Mouse (Mus musculus) spleen, embryonic (tissue): ENCODE data around the gene B4galt2.

ENCODE experiments used
- CTCF ChIA-PET: fragments of 350-600 bp; sonication (Branson Sonifier 250); formaldehyde crosslinking; loops from one replicate; lab custom pipeline; 2022; lab: Charles Lee

The B4galt2 gene

DNA sequence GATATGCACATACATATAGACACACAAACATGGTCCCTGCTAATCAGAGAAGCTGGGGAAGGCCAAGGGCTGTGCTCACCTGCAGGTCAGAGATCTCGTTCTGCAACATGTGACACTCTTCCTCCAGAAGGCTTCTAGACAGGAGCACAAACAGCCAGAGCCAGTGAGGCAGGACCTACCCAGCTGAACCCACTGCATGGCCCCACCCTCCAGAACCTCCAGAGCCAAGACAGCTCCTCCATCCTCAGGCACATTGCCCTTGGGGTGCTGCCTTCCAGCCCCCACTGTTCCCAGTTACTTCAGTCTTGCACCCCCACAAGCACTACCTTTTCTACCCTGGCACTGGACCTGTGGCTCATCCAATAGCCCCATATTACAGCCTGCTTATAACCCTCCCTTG lies 12.8 kb downstream of the B4galt2 start:
- CTCF ChIA-PET: no interaction called here

DNA sequence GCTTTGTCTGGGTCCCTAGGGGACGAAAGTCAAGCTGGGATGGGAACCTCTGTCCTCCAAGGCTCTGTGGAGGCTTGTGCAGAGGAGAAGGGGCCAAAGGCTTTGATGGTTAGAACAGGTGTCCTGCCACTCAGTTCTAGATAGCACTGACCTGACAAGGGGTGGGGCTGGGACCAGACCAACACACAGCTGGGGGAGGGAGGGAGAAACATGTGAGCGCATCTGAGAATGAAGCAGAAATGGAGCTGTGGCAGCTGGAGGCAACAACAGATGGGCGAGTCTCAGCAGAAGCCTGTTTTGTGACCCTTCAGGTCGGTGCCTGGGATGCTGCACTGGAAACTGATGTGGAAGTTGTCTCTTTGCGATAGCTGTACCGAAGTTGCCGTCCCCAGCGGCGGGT lies 14.0 kb downstream of the B4galt2 start:
- CTCF ChIA-PET: interaction anchor here (0.6 kb wide), 1 partner anchor 57 kb away, joined by 3 read pairs; no protein-coding TSS in a partner anchor

- CTCF ChIA-PET: no interaction called here
Measured at GRCm38 (mm10) chr4:117867823-117868222, 15.5 kb downstream of the B4galt2 start.

- CTCF ChIA-PET: interaction anchor here (0.5 to 0.7 kb wide), 2 partner anchors 158 to 541 kb away, joined by 3 to 4 read pairs; no protein-coding TSS in a partner anchor
Measured at GRCm38 (mm10) chr4:117867000-117867399, 16.3 kb downstream of the B4galt2 start.

DNA sequence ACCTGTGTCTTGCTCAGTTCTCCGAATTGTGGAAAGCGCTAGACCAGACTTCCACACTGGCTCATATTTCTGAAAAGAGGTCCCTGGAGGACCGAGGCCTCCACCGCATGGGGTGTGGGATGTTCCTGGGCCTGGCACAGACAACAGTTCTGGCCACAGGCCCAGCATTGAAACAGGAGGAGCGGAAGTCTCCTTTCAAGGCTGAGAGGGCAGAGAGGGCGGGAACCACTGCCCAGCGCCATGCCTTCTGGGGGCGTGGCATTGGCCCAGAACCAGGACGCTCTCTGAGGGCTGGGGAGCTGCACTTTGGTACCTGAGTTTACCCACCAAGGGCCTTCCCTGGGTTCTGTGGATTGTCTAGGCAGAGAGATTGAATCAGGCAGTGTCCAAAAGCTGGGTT lies 17.2 kb downstream of the B4galt2 start:
- CTCF ChIA-PET: no interaction called here

DNA sequence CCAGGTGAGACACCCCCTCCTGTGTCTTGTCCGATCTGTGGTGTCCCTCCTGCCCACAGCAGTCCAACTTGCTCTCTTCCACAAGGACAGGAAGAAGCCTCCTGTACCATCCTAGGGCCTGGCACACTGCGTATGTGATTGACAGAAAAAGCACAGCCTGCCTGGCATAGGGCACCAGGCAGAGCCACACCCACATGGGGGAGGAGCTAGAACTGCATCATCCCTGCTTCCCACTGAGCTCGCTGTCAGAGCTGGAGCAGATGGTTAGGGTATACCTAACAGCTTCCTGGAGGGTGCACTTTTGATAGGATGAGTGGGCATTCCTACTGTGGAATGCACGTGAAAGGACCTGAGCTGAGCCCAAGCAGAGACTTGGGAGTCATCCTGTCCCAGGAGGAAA lies 20.5 kb downstream of the B4galt2 start:
- CTCF ChIA-PET: no interaction called here

DNA sequence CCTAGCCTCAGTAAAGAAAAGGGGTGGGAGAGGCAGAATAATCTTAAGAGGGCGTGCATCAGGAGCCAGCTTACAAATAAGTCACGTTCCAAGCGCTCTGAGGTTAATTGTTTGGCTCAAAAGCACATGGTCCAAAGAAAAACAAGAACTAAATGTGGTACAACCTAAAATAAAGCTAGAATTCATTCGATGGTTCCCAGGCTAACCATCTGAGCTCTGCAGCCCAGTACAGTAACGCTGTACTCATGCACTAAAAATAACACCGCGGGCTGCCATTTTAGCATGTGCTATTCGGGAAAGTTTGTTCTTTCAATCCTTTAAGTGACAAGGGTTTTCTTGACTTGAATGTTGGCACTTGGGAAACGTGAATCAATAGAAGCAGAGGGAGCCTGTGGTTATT lies 22.7 kb downstream of the B4galt2 start:
- CTCF ChIA-PET: no interaction called here

- CTCF ChIA-PET: interaction anchor here (0.6 kb wide), 1 partner anchor 78 kb away, joined by 3 read pairs; no protein-coding TSS in a partner anchor
Measured at GRCm38 (mm10) chr4:117858794-117859193, 24.5 kb downstream of the B4galt2 start.

DNA sequence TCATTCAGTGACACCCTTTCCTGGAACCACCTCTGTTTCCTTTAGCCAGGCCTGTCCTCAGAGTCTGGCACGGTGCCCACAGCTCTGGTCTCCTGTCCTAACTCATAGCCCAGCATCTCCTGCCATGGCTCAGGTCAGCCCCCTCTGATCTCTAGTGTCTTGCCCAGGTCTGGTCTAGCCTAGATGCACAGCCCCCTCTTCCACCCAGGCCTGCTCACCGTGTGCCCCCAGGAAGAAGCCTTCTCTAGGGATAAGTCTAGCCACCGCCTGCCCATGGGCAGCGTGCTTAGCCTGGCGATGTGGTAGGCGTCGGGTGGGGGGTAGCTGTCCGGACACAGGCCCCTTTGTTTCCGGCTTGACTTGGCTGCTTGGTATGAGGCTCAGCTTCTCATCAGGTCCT lies 28.1 kb downstream of the B4galt2 start:
- CTCF ChIA-PET: no interaction called here

GRCm38 (mm10) chr4:117852152-117852868 lies 31.0 kb downstream of the B4galt2 start:
- CTCF ChIA-PET: no interaction called here

DNA sequence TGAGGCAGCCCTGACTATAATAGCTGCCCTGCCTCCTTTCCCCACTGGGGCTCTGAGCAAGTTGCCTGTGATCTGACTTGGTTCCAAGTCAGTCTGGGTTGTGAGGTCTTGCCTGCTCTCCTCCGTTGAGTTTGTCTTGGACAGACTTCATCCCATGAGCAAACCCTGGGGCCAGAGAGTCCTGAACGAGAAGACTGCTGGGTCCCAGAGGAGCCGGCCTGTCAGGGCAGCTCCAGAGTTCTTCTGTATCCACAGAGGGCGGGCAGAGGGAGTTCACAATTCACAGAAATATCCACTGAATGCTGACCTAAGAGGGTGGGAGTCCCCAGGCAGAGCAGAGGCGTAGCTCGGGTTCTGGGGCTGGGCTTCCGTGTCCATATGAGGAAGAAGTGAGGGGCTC lies 32.4 kb downstream of the B4galt2 start:
- CTCF ChIA-PET: no interaction called here

- CTCF ChIA-PET: no interaction called here
Measured at GRCm38 (mm10) chr4:117850176-117850575, 33.1 kb downstream of the B4galt2 start.

- CTCF ChIA-PET: no interaction called here
Measured at GRCm38 (mm10) chr4:117849506-117849905, 33.8 kb downstream of the B4galt2 start.

DNA sequence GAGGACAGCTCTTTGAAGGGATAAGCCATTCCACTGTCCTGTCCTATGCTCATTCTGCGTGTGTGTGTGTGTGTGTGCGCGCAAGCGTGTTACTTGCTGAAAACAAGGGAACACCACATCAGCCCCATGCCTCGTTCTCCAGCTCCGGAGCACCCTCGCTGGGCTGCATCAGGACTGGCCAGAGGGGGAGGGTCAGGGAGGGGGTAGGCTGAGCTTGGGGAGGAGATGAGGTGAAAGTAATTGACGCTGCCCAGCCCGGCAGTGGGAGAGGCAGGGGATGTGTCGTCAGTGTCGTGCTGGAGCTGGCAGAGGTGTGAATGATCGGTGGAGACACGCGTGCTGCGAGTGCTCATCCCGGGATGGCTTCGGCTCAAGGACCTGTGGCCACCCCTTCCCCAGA lies 34.2 kb downstream of the B4galt2 start:
- CTCF ChIA-PET: no interaction called here

GRCm38 (mm10) chr4:117847011-117847410 lies 36.3 kb downstream of the B4galt2 start:
- CTCF ChIA-PET: no interaction called here

DNA sequence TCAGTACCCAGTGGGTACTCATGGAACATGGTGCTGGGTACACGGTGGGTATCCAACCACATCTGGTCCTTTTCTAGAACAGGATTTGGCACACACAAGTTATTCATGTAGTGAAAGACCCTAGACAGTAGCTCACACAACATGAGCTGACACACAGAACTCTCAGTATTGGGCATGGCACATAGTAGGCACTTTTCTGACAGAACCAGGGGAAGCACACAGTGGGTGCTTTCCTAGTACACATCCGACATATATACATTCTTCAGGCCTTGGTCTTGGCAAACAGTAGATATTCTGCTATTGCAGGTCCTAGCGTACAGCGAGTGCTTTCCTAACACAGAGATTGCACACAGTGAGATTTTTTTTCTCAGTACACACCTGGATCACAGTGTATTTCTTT lies 37.0 kb downstream of the B4galt2 start:
- CTCF ChIA-PET: no interaction called here

DNA sequence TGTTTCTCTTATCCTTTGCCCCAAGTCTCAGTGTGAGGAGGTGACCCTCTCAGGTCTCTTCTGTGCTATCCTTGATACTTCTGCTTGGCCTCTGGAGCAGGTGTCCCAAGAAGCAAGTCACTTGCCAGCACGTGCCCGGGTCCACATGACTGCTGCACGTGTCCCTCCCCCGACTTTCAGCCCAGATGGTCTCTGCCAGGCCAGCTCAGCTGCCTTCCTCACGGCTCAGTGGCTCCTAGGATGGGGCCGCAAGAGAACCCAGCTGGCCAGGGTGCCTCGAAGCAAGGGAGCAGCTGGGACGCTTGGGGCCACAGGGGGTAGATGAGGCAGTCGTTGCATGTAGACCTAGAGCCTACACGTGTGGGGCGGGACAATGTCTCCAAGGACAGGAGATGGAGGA lies 38.0 kb downstream of the B4galt2 start:
- CTCF ChIA-PET: no interaction called here

- CTCF ChIA-PET: no interaction called here
Measured at GRCm38 (mm10) chr4:117844467-117844866, 38.8 kb downstream of the B4galt2 start.

DNA sequence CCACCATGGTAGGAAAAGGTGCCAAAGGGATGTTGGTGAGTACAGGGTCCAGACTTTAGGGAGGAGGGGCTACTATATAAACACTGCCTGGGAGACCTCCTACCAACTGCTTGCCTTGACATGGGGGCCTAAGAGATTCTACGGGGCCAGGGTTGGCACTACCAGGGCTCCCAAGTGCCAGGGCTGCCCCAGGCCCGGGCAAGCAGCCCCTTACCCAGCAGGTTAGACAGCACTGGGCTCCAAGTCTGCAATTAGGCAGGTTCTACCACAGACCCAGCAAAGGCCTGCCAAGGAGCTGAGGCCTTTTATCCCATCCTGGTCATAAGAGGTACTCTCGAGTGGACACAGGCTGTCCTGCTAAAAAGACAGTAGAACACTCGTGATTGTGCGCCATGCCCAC lies 40.2 kb downstream of the B4galt2 start:
- CTCF ChIA-PET: no interaction called here

DNA sequence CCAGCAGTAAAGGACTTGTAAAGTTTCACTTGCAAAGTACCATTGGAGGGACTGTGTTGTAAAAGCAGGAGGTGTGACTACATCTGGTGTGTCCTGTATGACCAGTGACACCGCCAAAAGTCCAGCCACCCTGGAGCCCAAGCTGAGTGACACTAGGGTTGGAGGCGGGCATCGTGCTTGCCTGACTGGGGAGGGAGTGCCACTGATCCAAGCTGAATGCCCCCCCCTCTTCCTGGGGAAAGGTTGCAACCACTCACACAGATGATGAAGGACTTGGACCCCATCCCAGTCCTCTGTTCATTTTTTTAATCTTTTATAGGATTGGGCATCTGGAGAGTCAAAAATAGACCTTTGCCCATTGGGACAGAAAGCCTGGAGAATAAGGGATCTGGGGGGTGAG lies 41.7 kb downstream of the B4galt2 start:
- CTCF ChIA-PET: no interaction called here

GRCm38 (mm10) chr4:117840821-117841220 lies 42.5 kb downstream of the B4galt2 start:
- CTCF ChIA-PET: no interaction called here

DNA sequence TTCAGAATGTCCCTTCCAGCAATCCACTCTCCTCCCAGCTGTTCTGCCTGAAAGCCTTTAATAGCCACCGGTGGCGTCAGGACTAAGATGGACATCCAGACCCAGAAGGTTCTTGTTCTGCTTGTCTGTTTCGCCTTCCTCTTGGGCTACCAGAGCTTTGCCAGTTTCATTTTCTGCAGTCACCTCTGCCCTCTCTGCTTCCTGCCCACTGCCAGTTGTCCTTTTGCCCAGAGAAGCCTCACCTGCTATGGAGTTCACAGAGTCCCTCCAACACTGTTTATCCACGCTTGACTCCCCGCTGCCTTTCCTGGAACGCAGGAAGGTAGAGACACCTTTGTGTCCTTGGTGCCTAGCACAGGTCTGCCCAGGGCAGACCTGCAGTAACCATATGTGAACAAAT lies 43.9 kb downstream of the B4galt2 start:
- CTCF ChIA-PET: interaction anchor here (0.7 kb wide), 1 partner anchor 24 kb away, joined by 16 read pairs; no protein-coding TSS in a partner anchor

DNA sequence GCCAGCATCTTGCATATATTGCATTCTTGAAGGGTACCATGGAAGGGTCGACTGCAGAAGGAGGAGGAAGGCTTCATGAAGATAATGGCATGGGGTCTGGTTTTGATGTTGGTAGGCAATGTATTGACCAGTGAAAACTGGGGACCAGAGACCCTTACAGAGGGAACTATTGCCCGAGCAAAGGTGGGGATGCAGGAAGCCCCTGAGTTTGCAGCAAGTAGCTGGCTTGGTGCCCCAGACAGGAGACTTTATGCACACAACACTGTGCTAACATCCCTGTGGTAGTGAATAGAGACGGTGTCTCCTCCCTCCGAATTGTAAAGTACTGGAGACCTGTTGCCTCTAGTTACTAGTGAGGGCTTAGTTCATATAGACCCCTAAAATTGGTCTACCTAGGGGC lies 46.0 kb downstream of the B4galt2 start:
- CTCF ChIA-PET: no interaction called here
